Mouse (Mus musculus) splenic B cell, adult 2 months (primary cell): ENCODE results near the gene Mettl14.
A peak's percentile ranks its signal among the peaks of the same experiment; 100 is the strongest.
"Not testable (repeated sequence)": the region's sequence is repeated elsewhere in the genome, so short reads cannot be mapped to it uniquely, and the experiment has no call there.

Experiments used
- DNase-seq: peaks from one replicate; pipeline ENCODE4 v3.0.0-alpha.2; 2011; ENCODE audit warnings: low read depth, low spot score
- H3K27me3 ChIP-seq: 2 replicates; pipeline ENCODE4 v1.6.1; 2012; ENCODE audit warnings: mild to moderate bottlenecking, low read length, moderate library complexity, mixed read lengths; ENCODE audit not compliant: control insufficient read depth, poor library complexity, insufficient read depth, severe bottlenecking
- H3K36me3 ChIP-seq: 2 replicates; pipeline ENCODE4 v1.6.1; 2012; ENCODE audit warnings: mild to moderate bottlenecking, low read length, moderate library complexity, mixed read lengths; ENCODE audit not compliant: control insufficient read depth, poor library complexity, insufficient read depth, severe bottlenecking

The Mettl14 gene

DNA sequence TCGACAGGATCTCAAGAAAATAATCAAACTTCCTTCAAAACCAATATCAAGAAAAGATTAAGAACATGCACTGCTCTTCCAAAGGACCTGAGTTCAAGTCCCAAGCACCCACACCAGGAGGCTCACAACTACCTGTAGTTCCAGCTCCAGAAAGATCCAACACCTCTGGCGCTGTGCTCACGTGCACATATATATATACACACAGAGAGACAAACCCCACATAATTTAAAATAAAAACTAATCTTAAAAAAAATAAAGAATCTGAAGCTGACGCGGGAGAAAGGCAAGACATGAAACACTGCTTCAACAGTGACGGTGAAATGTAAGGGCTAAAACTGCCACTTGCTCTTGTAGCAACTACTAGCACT, 806 bp downstream of the Mettl14 start:
- no peak for DNase-seq
- Histone ChIP-seq H3K27me3 (no peaks in the 10 kb centered on the region), H3K36me3 (no peaks in the 10 kb centered on the region)

DNA sequence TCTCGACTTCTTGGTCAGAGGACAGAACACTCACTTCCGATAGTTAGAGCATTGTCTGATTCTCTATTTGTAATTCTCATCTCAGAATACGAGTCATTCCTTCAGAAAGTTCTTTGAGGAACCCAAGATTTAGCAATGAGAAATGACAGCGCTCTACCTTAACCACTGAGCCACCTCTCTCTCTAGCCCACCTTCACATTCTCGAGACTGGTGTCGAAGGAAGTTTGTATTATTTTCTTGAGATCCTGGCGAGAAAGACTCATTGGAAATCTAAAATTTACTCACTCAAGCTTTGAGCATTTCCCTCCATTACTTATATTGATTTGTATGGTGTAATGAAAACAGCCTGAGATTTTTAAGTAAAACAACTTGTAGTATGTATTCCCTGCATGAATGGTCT, 1.5 kb downstream of the Mettl14 start:
- no peaks in the 10 kb centered on the region for H3K27me3 ChIP-seq
- DNase-seq = no peak
- H3K36me3 ChIP-seq = 0 out of 2 replicates have a peak, but pooled peaks cover 2% of the 10 kb centered on the region

- no peaks in the 10 kb centered on the region for H3K27me3 ChIP-seq
- peaks cover 11% of the 10 kb centered on the region; the same call in 1 of the 2 replicates for H3K36me3 ChIP-seq
- no peak for DNase-seq
Measured at GRCm38 (mm10) chr3:123376562-123376961, 9.3 kb downstream of the Mettl14 start.

DNA sequence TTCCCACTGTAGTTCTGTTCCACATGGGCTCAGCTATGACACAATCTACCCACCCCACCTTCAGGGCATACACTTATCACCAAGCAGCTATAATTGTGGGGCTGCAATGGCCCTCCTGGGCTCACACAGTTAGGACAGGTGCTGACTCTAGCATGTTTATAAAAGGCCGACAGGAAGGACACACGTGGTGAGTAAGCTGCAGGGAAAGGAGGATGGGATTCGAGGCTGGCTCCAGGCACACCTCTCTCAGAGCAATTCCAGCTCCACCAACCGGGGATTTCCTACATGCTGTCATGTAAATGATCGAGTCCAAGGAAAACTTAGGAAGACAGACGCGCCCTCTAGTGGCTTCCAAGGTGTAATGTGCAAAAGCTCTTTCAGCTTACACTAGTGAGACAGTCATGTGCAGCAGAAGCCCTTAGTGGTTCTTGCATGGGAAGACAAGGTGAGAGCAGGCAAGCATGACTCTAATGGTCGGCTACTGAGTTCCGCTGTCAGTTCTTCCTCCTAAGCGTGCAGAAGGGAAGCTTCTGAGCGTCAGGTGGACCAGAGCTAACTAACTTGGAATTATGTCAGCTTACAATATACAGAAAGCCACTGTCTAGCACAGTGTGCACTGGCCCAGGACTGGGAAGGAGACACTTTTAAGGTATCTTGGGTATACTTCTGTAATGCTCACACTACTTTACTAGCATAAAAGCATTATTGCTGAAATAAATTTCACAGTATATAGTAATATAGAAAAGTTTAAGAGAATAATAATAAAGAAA, 14.0 kb downstream of the Mettl14 start:
- Histone ChIP-seq H3K36me3 (peaks cover 16% of the 10 kb centered on the region), H3K27me3 (no peaks in the 10 kb centered on the region)
- DNase-seq = no peak

- Histone ChIP-seq H3K27me3 (no peaks in the 10 kb centered on the region), H3K36me3 (peaks cover 16% of the 10 kb centered on the region)
- no peak for DNase-seq
Measured at GRCm38 (mm10) chr3:123370927-123371326, 15.0 kb downstream of the Mettl14 start.

- H3K36me3 ChIP-seq = peaks cover 13% of the 10 kb centered on the region
- no peak for DNase-seq
- no peaks in the 10 kb centered on the region for H3K27me3 ChIP-seq
Measured at GRCm38 (mm10) chr3:123369161-123369560, 16.7 kb downstream of the Mettl14 start.

GRCm38 (mm10) chr3:123366820-123367219, 19.1 kb downstream of the Mettl14 start:
- not testable (repeated sequence) for H3K36me3 ChIP-seq, H3K27me3 ChIP-seq, DNase-seq

DNA sequence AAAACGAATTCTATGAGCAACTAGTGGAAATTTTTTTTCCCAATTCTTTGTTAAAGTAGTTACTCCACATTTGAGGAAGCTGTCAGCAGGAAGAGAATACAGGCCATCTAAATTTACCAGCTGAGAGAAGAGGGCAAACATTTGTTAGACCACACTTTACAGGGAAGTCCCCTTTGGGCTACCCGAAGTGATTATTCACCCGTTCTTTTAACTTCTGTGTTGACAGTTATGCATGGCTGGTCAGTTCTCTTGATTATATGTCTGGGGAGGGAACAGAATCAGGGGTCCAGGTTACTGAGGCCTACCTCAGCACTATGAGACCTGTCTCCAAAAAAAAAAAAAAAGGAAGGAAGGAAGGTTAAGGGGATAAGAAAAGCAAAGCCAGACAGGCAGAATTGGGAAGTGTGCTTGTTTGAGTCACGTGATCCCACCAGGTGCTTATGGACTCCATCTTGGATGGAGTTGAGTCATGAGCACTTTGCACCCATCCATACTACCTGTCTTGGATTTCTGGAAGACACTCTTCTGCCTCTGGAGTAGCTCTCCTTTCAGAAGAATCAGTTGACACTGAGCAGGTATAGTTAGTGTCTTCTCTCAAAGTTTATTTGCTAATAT, 29.4 kb downstream of the Mettl14 start:
- Histone ChIP-seq H3K27me3 (no peaks in the 10 kb centered on the region), H3K36me3 (no peaks in the 10 kb centered on the region)
- DNase-seq = peak; percentile 45

- no peak for DNase-seq
- no peaks in the 10 kb centered on the region for H3K36me3 ChIP-seq
- H3K27me3 ChIP-seq = no peaks in the 10 kb centered on the region
Measured at GRCm38 (mm10) chr3:123354388-123354787, 31.5 kb downstream of the Mettl14 start.

GRCm38 (mm10) chr3:123353661-123354060, 32.2 kb downstream of the Mettl14 start:
- no peaks in the 10 kb centered on the region for H3K27me3 ChIP-seq
- H3K36me3 ChIP-seq = no peaks in the 10 kb centered on the region
- no peak for DNase-seq

- DNase-seq = peak; percentile 85
- Histone ChIP-seq H3K36me3 (no peaks in the 10 kb centered on the region), H3K27me3 (no peaks in the 10 kb centered on the region)
Measured at GRCm38 (mm10) chr3:123353183-123353582, 32.7 kb downstream of the Mettl14 start.

GRCm38 (mm10) chr3:123351519-123351918, 34.4 kb downstream of the Mettl14 start:
- no peak for DNase-seq
- Histone ChIP-seq H3K27me3 (no peaks in the 10 kb centered on the region), H3K36me3 (no peaks in the 10 kb centered on the region)

- Histone ChIP-seq H3K36me3 (no peaks in the 10 kb centered on the region), H3K27me3 (no peaks in the 10 kb centered on the region)
- DNase-seq = no peak
Measured at GRCm38 (mm10) chr3:123350602-123351001, 35.3 kb downstream of the Mettl14 start.

DNA sequence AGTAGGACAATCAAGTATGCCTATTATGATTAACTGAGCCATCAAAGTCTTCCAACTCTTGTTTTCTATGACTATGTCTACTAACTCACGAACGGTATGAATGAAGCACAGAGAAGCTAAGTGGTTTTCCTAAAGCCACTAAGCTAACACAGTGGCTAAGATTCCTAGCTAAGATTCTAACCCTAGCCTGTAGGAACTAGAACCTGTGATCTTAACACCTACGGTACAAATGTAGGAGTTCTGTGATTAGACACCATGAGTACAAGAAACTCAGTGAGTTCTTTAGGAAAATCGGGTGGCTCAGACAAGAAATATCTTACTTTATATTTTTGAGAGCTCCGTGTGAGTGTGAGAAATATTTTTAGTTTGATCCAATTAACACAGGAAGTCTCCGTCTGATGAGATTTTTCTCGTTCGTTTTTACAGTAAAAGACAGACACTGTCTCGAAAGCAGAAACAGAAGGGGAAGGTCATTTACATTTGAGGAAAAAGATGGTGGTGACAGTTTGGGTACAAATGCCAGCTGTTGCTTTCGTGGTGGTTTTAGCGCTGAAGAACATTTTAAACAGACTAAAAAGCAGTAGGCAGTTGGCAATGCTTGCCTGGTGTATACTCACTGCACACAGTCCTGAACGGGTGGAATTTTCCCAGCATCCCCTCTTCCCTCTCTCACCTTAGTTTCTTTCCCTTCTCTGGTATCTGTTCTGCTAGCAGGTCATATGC, 37.7 kb downstream of the Mettl14 start:
- H3K27me3 ChIP-seq = no peaks in the 10 kb centered on the region
- no peaks in the 10 kb centered on the region for H3K36me3 ChIP-seq
- no peak for DNase-seq

GRCm38 (mm10) chr3:123343690-123344089, 42.2 kb downstream of the Mettl14 start:
- DNase-seq = no peak
- Histone ChIP-seq H3K27me3 (no peaks in the 10 kb centered on the region), H3K36me3 (no peaks in the 10 kb centered on the region)
